Mouse (Mus musculus) lung, embryonic 15.5 days (tissue): ENCODE measurements around the gene Fgfr2. TPM values are rescaled to one million over a fixed set of nuclear protein-coding genes. Genes with fewer than 3 reads are reported as not detected.

ENCODE experiments used
- ATAC-seq: fragments of 200-750 bp; cut with Nextera tagmentation; 2 replicates; pipeline ENCODE4 v1.8.0; 2017; ENCODE audit warnings: moderate number of reproducible peaks, borderline replicate concordance; ENCODE audit not compliant: low FRiP score, low TSS enrichment; ENCODE audit errors: extremely low read depth
- H3K27ac ChIP-seq: fragments of 300-500 bp; sonication (generic); 2 replicates; pipeline ENCODE4 v1.5.1; 2015; ENCODE audit warnings: moderate library complexity, mild to moderate bottlenecking, inconsistent platforms
- H3K27me3 ChIP-seq: fragments of 300-500 bp; sonication (generic); 2 replicates; pipeline ENCODE4 v1.6.1; 2015; ENCODE audit warnings: inconsistent platforms
- H3K36me3 ChIP-seq: fragments of 300-500 bp; sonication (generic); 2 replicates; pipeline ENCODE4 v1.6.1; 2015; ENCODE audit warnings: inconsistent platforms
- H3K4me1 ChIP-seq: fragments of 300-500 bp; sonication (generic); 2 replicates; pipeline ENCODE4 v1.6.1; 2015; ENCODE audit warnings: inconsistent platforms
- H3K4me2 ChIP-seq: fragments of 300-500 bp; sonication (generic); 2 replicates; pipeline ENCODE4 v1.6.1; 2015; ENCODE audit warnings: inconsistent platforms, mild to moderate bottlenecking, moderate library complexity
- H3K4me3 ChIP-seq: fragments of 300-500 bp; sonication (generic); 2 replicates; pipeline ENCODE4 v1.5.1; 2015; ENCODE audit warnings: mild to moderate bottlenecking, inconsistent platforms
- H3K9ac ChIP-seq: fragments of 300-500 bp; sonication (generic); 2 replicates; pipeline ENCODE4 v1.6.1; 2015; ENCODE audit warnings: inconsistent platforms
- H3K9me3 ChIP-seq: fragments of 300-500 bp; sonication (generic); 2 replicates; pipeline ENCODE4 v1.6.1; 2016; ENCODE audit warnings: inconsistent platforms
- WGBS: fragments of 180-500 bp; shearing (Covaris S2); methylation state at CpG from one replicate; pipeline ENCODE4 v1.1.7; 2015; 5-methylcytosine and 5-hydroxymethylcytosine counted together
- polyA plus RNA-seq: library from polyadenylated mRNA; unstranded; fragments of >200 nt; fragmentation: Nextera tagmentation; extraction: Ambion mirVana; gene quantifications from 2 replicates; pipeline ENCODE4 v1.2.1, GENCODE M21; 2015

Gene Fgfr2
- polyA plus RNA-seq, 1 experiment from 2014 or later: 160 TPM

DNA sequence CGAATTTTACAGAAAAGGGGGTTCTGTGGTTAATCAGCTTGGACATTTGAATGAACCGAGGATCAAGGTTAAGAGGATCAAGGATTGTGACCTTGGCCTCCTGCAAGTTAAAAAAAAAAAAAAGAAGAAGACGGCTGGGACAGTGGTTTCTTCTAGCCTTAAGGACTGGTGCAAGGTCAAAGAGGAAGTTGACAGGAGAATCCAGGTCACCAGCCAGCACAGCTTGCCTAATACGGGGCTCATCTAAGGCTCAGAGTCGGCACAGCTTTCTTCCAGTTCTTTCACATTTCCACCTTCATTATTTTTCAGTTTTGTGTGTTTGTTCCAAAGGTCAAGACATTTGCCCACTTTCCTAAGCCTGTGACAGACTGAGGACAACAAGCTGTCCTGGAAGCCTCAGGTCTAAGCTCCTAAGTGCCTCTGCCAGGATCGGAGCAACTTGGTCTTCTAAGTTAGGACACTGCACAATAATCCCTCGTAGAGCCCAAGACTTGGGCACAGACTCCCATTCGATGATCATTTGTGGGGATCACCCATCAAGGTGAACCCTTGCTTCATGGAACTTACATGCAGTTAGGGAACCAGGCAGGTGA, 2532.2 kb downstream of the Fgfr2 start:
- Histone ChIP-seq H3K4me2 (no peak overlapping the region), H3K4me3 (no peak overlapping the region), H3K36me3 (no peaks in the 10 kb centered on the region), H3K27me3 (no peaks in the 10 kb centered on the region), H3K9me3 (no peaks in the 10 kb centered on the region), H3K4me1 (0 out of 2 replicates have a peak, but pooled peaks cover 11% of the 10 kb centered on the region), H3K27ac (no peak overlapping the region), H3K9ac (no peak overlapping the region)
- no peak for ATAC-seq
- 56% methylated on average over 8 of the region's 8 CpGs for WGBS

DNA sequence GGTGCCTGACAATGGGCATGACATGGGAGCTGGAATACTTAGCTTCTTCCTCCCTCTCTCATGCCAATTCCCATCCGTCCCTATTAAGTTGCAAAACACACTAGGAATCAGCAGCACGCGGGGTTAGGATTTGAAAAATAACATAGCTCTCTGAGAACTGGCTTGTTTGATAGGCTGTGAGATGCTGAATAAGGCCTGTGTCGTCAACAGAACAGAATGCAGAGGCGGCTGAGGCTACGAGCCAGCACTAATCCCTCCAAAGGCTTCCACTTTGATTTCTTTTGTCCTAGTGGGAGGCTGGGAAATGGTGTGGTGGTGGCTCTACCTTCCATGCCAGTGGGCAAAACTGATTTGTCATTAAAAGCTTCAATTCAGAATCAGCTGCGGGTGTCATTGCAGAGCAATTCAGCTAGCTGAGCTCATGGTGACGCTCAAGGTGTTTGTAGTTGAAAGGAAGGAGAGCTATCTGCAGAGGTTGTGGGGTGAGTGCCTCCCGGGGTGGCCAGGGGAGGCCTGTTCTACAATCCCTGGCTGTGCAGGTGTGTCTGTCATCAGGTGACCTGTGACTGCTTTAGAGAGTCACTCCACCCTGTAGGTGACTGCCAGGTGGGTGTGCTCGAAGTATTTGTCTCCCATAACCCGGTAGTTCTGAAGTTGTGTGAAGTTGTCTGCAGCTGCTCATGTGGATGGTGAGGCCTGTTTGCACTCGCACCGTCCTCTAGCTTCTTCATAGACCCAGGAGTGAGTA, 2532.9 kb downstream of the Fgfr2 start:
- ATAC-seq: no peak
- H3K27me3 ChIP-seq: no peaks in the 10 kb centered on the region
- WGBS: 52% methylated on average over 13 of the region's 13 CpGs
- H3K4me3 ChIP-seq: no peak overlapping the region
- 0 out of 2 replicates have a peak, but pooled peaks cover 11% of the 10 kb centered on the region for H3K4me1 ChIP-seq
- no peaks in the 10 kb centered on the region for H3K9me3 ChIP-seq
- no peaks in the 10 kb centered on the region for H3K36me3 ChIP-seq
- H3K9ac ChIP-seq: no peak overlapping the region
- no peak overlapping the region for H3K4me2 ChIP-seq
- H3K27ac ChIP-seq: 0 out of 2 replicates have a peak overlapping the region, but pooled peaks have one; percentile 8

DNA sequence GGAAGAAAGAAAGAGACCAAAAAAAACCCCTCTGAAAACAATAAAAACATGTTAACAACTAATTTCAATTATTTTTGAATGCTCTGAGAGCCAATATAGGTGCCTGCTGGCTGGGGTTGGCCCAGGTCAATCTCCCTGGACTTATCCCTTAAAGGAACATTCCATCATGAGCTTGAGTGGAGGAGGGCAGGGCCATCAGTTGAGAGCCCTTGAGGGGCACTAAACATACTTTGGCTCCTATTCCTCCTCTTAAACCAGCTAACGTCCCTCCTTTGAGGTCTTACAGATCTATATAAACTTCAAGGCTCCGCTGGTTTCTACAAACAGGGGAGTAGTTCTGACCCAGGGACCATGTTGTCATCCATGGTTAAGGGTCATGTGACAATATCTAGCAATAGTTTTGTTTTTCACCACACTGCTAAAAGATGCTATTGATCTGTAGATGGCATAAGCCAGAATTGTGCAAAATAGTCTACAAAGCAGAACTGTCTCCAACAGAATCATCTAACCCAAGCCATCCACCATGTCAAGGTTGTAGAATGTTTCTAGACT, 2536.6 kb downstream of the Fgfr2 start:
- H3K4me3 ChIP-seq: no peak overlapping the region
- no peak overlapping the region for H3K4me2 ChIP-seq
- H3K4me1 ChIP-seq: 0 out of 2 replicates have a peak, but pooled peaks cover 11% of the 10 kb centered on the region
- no peak overlapping the region for H3K9ac ChIP-seq
- WGBS: 46% methylated on average over 2 of the region's 2 CpGs
- no peaks in the 10 kb centered on the region for H3K9me3 ChIP-seq
- H3K27ac ChIP-seq: 0 out of 2 replicates have a peak overlapping the region, but pooled peaks have one; percentile 14
- no peaks in the 10 kb centered on the region for H3K27me3 ChIP-seq
- no peaks in the 10 kb centered on the region for H3K36me3 ChIP-seq
- ATAC-seq: 0 out of 2 replicates have a peak, but pooled peaks have one; percentile 66

DNA sequence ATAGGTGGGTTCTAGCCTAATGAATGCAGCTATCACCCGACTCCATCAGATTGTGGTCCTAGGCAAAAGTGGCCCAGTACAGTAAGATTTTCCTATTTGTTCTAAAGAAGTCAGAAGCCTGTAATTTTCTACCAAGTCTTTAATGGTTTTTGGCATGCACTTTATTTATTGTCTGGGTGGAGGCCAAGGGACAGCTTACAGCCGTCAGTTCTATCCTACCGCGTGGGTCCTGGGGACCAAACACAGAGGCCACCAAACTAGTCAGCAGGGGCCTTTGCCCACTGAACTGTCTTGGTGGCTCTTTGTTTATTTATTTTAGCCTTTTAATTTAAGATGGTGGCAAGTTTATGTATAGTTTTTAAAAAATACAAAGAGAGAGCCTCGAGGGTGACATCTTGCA, 2544.5 kb downstream of the Fgfr2 start:
- no peaks in the 10 kb centered on the region for H3K36me3 ChIP-seq
- no peak overlapping the region for H3K9ac ChIP-seq
- H3K9me3 ChIP-seq: no peaks in the 10 kb centered on the region
- H3K4me3 ChIP-seq: no peak overlapping the region
- WGBS: 47% methylated on average over 5 of the region's 5 CpGs
- peaks cover 35% of the 10 kb centered on the region for H3K4me1 ChIP-seq
- H3K4me2 ChIP-seq: no peak overlapping the region
- peak overlapping the region; percentile 79 for H3K27ac ChIP-seq
- no peaks in the 10 kb centered on the region for H3K27me3 ChIP-seq
- peak; percentile 27; the same call in 1 of the 2 replicates for ATAC-seq

DNA sequence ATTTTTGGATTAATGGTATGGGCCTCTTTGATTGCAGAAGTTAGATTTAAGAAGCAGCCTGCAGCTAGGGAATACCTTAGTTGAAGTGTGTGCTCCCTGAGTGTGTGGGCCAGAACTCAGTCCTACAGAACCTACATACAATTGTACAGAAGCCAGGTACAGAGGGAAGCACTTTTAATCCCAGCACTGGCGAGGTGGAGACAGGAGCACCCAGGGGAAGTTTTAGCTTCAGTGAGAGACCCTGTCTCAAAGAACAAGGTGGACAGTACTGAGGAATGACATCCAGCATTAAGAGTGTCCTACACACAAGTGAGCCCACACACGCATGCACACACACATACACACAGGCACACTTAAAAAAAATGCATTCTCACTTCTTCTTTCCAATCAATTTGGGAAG, 2545.1 kb downstream of the Fgfr2 start:
- no peak overlapping the region for H3K4me3 ChIP-seq
- 0 out of 2 replicates have a peak, but pooled peaks have one; percentile 11 for ATAC-seq
- H3K9ac ChIP-seq: no peak overlapping the region
- peak overlapping the region; percentile 79 for H3K27ac ChIP-seq
- H3K9me3 ChIP-seq: no peaks in the 10 kb centered on the region
- H3K4me2 ChIP-seq: peak overlapping the region; percentile 57
- WGBS: 70% methylated on average over 2 of the region's 2 CpGs
- peaks cover 35% of the 10 kb centered on the region for H3K4me1 ChIP-seq
- no peaks in the 10 kb centered on the region for H3K27me3 ChIP-seq
- no peaks in the 10 kb centered on the region for H3K36me3 ChIP-seq

DNA sequence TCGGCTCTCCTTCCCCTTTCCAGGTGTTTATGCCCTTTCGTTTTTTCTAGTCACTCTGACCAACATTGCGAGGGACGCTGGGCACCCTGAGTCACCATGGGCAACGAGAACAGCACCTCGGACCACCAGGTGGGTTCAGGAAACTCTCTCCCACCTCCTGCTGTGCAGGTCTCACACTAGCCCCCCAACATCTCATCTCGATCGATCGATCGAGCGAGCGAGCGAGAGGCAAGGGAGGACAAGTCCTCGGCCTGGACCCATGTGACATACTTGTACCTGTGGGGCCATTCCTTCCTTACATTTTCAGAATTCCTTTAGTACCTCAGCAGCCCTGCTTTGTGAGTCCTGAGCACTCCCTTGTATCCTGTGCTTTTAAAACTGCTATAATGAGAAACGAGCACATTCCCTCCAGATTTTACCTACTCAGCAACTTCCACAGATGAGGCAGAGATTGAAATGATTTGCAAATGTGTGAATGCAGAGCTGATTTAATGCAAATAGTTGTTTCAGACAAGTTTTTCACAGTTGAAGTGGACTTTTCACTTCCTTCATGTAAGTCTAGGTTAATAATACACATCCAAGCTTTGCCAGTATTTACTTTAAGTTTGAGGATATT, 2545.7 kb downstream of the Fgfr2 start, which contains the start of gene Tacc2:
Gene Tacc2 (plus strand): TSS at position 51 of the 616 bp plus-strand sequence.
- H3K36me3 ChIP-seq: no peaks in the 10 kb centered on the region
- no peaks in the 10 kb centered on the region for H3K9me3 ChIP-seq
- no peaks in the 10 kb centered on the region for H3K27me3 ChIP-seq
- no peak for ATAC-seq
- H3K27ac ChIP-seq: peak within 1 kb of the TSS; percentile 79
- H3K4me1 ChIP-seq: peaks cover 35% of the 10 kb centered on the region
- H3K4me2 ChIP-seq: peak within 1 kb of the TSS; percentile 57
- 29% methylated on average over 15 of the region's 15 CpGs for WGBS
- H3K4me3 ChIP-seq: peak within 1 kb of the TSS; percentile 34
- peak within 1 kb of the TSS; percentile 30; the same call in 1 of the 2 replicates for H3K9ac ChIP-seq

DNA sequence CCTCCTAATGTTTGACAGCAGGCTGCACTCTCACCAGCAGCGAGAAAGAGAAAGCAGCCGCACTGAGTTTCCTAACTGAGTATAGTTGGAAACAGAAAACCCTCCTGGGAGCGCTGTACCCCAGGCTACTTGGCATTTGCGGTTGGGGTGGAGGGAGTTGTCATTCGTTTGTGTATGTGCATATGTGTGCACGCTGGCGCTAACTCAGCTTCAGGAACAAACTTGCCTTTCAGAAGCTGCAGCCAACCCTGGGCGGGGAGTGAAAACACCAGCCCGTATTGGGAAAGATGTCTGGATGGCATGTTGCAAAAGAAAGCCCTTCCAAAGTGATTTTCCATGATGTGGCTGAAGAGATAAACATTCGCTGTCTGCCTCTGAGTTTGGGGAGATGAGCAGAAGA, 2546.2 kb downstream of the Fgfr2 start:
- Histone ChIP-seq H3K9ac (peak overlapping the region; percentile 30; the same call in 1 of the 2 replicates), H3K36me3 (no peaks in the 10 kb centered on the region), H3K27ac (peak overlapping the region; percentile 79), H3K9me3 (no peaks in the 10 kb centered on the region), H3K27me3 (no peaks in the 10 kb centered on the region), H3K4me3 (peak overlapping the region; percentile 34), H3K4me1 (peaks cover 35% of the 10 kb centered on the region), H3K4me2 (peak overlapping the region; percentile 57)
- 9% methylated on average over 10 of the region's 10 CpGs for WGBS
- ATAC-seq: peak; percentile 28; the same call in 1 of the 2 replicates

DNA sequence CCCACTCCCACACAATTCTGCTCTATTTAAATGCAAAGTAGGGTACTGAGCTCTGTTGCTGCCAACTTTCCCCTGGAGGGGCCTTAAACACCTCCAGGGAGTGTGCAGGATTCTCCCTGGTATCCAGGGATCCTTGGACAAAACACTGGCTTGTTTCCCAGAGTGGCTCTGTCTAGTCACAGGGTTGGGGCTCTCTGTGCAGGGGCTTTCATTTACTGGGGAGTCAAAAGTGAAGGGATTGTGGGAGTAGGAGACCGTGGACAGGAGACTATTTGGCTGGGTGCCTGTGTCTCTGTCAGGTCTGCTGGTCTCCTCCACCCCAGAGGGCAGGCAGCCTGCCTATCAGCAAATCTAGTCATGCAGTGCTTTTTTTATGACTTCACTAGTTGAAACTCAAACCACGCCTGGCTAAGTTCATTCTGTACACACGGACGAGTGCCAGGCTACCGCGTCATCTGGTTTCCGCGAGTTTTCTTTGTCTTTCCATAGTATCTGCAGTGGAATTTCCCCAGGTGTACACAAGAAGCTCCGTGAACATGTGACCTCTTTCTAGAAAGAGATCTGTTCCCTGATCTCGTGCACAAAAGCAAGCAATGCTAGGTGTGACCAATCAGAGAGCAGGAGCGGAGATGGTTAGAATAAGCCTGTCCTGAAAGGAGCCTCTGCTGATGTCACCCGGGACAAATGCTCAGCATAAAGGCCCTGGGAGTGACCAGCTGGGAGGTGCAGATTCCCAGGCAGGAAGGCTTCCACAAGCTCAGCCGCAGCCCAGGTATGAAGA, 2548.7 kb downstream of the Fgfr2 start:
- Histone ChIP-seq H3K4me2 (peak overlapping the region; percentile 17), H3K27ac (peak overlapping the region; percentile 49), H3K9me3 (no peaks in the 10 kb centered on the region), H3K4me3 (no peak overlapping the region), H3K4me1 (peaks cover 35% of the 10 kb centered on the region), H3K27me3 (no peaks in the 10 kb centered on the region), H3K36me3 (no peaks in the 10 kb centered on the region), H3K9ac (no peak overlapping the region)
- ATAC-seq: 0 out of 2 replicates have a peak, but pooled peaks have one; percentile 20
- WGBS: 45% methylated on average over 13 of the region's 13 CpGs

DNA sequence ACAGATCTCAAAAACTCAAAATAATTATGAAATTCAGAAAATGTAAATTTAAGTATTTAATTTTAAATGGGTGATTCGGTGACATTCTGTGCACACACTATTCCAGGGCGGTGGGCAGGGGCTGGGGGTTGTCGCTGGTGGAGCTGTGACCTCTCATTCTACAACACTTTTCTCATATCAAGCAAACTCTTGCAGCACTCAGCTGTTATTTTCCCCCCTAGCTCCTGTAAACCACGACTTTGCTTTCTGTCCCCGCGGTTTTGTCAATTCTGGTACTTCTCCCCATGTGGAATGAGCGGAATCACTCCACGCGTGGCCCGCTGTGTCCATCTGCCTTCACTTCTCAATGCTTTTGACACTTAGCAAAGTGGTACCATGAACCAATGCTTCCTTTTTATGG, 2549.4 kb downstream of the Fgfr2 start:
- no peak overlapping the region for H3K27ac ChIP-seq
- no peaks in the 10 kb centered on the region for H3K27me3 ChIP-seq
- H3K36me3 ChIP-seq: no peaks in the 10 kb centered on the region
- no peak overlapping the region for H3K9ac ChIP-seq
- WGBS: 94% methylated on average over 10 of the region's 10 CpGs
- no peak overlapping the region for H3K4me3 ChIP-seq
- peaks cover 31% of the 10 kb centered on the region for H3K4me1 ChIP-seq
- no peak for ATAC-seq
- no peak overlapping the region for H3K4me2 ChIP-seq
- H3K9me3 ChIP-seq: no peaks in the 10 kb centered on the region

DNA sequence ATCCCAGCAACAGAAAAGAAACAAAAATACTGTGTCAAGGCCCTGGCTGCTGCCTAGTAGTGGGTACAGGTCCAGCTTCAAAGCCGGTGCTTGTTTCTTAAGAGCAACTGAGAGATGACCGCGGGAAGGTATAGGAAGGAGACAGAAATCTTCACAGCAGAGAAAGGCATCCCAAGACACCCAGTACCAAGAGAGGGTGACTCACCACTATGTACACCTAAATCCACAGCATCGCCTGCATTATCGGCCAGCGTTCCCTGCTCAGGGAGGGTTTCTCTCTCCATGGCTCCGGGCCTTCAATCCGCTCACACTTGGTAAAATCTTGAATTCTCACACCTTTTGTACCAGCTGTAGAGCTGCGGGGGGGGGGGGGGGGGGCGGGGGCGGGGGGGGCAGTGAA, 2550.3 kb downstream of the Fgfr2 start, which contains the start of gene Nsmce4a:
Gene Nsmce4a (minus strand): TSS at position 298 of the 400 bp plus-strand sequence.
- Histone ChIP-seq H3K9me3 (no peaks in the 10 kb centered on the region), H3K4me2 (no peak within 1 kb of the TSS), H3K9ac (no peak within 1 kb of the TSS), H3K36me3 (no peaks in the 10 kb centered on the region), H3K4me3 (no peak within 1 kb of the TSS), H3K27me3 (no peaks in the 10 kb centered on the region), H3K4me1 (peaks cover 22% of the 10 kb centered on the region), H3K27ac (no peak within 1 kb of the TSS)
- 58% methylated on average over 11 of the region's 11 CpGs for WGBS
- no peak for ATAC-seq

DNA sequence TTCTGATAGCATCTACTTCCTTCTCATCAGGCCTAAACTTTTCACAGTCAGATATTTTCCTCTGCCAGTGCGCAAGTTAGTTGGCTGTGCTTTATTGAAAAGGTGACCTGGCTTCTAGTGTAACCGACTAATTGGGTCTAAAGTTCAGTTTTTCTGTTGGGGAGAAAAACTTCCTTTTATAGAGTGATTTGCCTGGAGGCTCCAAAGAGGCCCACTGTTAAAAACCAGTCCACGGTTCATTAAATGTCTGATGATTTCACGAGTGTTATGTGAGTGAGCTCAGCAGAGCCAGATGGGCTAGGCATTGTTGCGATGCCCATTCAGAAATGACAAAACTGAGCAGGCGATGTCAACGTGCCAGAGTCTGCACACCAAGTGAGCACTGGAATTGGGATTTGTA, 2552.7 kb downstream of the Fgfr2 start:
- Histone ChIP-seq H3K4me2 (no peak overlapping the region), H3K36me3 (no peaks in the 10 kb centered on the region), H3K4me3 (no peak overlapping the region), H3K27me3 (no peaks in the 10 kb centered on the region), H3K4me1 (peaks cover 7% of the 10 kb centered on the region; the same call in 1 of the 2 replicates), H3K27ac (no peak overlapping the region), H3K9ac (no peak overlapping the region), H3K9me3 (no peaks in the 10 kb centered on the region)
- ATAC-seq: no peak
- 77% methylated on average over 7 of the region's 7 CpGs for WGBS
